ENCODE assay signal across 22 mouse cellular contexts in the genomic region with DNA sequence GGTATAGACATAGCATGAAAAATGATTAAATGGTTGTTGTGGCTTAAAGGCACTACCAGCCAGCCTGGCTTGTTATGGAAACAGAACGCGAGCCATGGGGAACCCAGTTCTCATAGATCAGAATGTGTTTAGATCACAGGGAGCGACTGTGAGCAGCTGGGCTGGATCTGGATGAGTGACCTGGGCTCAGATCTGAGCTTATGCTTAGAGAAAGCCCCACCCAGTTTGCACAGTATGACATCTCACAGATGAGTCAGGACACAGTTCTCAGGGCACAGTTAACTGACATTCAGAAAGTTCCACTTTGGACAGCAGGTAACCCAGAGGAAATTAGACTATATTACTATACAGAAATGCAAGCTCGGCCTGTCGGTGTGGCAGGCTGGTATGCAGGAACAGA.
"Had no signal": no experiment of that assay in that cellular context is flagged by ENCODE, and none has a peak within 500 bp of the region (broad histone marks: within the 10 kb centered on the region; RNA-seq: fewer than 3 reads in every experiment).

No protein-coding gene starts in this region.

- ATAC-seq: liver, embryonic 12.5 days; midbrain, embryonic 16.5 days had no signal

- H3K4me2 ChIP-seq: limb, embryonic 13.5 days; liver, embryonic 12.5 days; liver, embryonic 15.5 days; lung, embryonic 15.5 days had no signal

- H3K27ac ChIP-seq: kidney, postnatal 0 days; layer of hippocampus, adult 2 months; limb, embryonic 10.5 days; limb, embryonic 13.5 days; liver, embryonic 12.5 days; liver, embryonic 15.5 days; lung, embryonic 15.5 days; midbrain, embryonic 10.5 days had no signal

- DNase-seq: kidney, postnatal 25 days; layer of hippocampus, adult 9-11 months; liver; lung, adult 18-20 months; lung, postnatal 10 days; lung, postnatal 36 days; right cerebral cortex, adult 18-20 months; right cerebral cortex, postnatal 14 days; right cerebral cortex, postnatal 4 days; thymus, adult 2 months; thymus, postnatal 14 days; thymus, postnatal 4 days had no signal

- H3K27me3 ChIP-seq: limb, embryonic 13.5 days; lung, embryonic 15.5 days had no signal

- H3K4me1 ChIP-seq: liver, embryonic 12.5 days; liver, embryonic 15.5 days; megakaryocyte, embryonic 14.5 days had no signal

- H3K36me3 ChIP-seq: limb, embryonic 10.5 days; limb, embryonic 13.5 days; liver, embryonic 12.5 days; liver, embryonic 15.5 days; lung, embryonic 15.5 days; midbrain, embryonic 10.5 days had no signal

- H3K9me3 ChIP-seq: limb, embryonic 10.5 days; limb, embryonic 13.5 days; liver, embryonic 12.5 days; liver, embryonic 15.5 days; lung, embryonic 15.5 days; megakaryocyte, embryonic 14.5 days; midbrain, embryonic 10.5 days had no signal

- H3K9ac ChIP-seq: limb, embryonic 13.5 days; liver, embryonic 12.5 days; liver, embryonic 15.5 days; lung, embryonic 15.5 days had no signal

- H3K4me3 ChIP-seq: layer of hippocampus, adult 2 months; limb, embryonic 10.5 days; limb, embryonic 13.5 days; liver, embryonic 12.5 days; liver, embryonic 15.5 days; lung, embryonic 15.5 days; megakaryocyte, embryonic 14.5 days; midbrain, embryonic 10.5 days had no signal
